Mouse (Mus musculus) MEL (cell line): ENCODE results near the gene Sik3. TPM values are rescaled to one million over a fixed set of nuclear protein-coding genes. Genes with fewer than 3 reads are reported as not detected.
A peak's percentile ranks its signal among the peaks of the same experiment; 100 is the strongest.

Source experiments
- DNase-seq: peaks from one replicate; pipeline ENCODE4 v3.0.0; 2011; ENCODE audit warnings: low read depth, low spot score
- H3K27ac ChIP-seq: 2 replicates; pipeline ENCODE4 v1.5.1; 2012; ENCODE audit warnings: low read depth, mild to moderate bottlenecking, control low read depth, low read length, moderate library complexity; ENCODE audit not compliant: control insufficient read depth
- H3K27me3 ChIP-seq, 2 experiments: fragments of 150-350 bp in 1 of 2; sonication (generic) in 1 of 2; 2 replicates each; pipeline ENCODE4 v1.6.1; 2012; ENCODE audit warnings: low read length in 2 of 2, mild to moderate bottlenecking in 2 of 2, improper control_type of control experiment in 1 of 2, moderate library complexity in 1 of 2; ENCODE audit not compliant: insufficient read depth in 2 of 2, control insufficient read depth in 1 of 2
- H3K36me3 ChIP-seq, 2 experiments: 2 replicates each; pipeline ENCODE4 v1.6.1; 2012 to 2014; ENCODE audit warnings: low read length in 2 of 2, improper control_type of control experiment in 1 of 2, inconsistent platforms in 1 of 2, mild to moderate bottlenecking in 1 of 2; ENCODE audit not compliant: insufficient read depth in 2 of 2, control insufficient read depth in 1 of 2
- H3K4me1 ChIP-seq, 2 experiments: fragments of 150-350 bp in 1 of 2; sonication (generic) in 1 of 2; 2 replicates each; pipeline ENCODE4 v1.6.1; 2012; ENCODE audit warnings: low read length in 2 of 2, improper control_type of control experiment in 1 of 2, mild to moderate bottlenecking in 1 of 2; ENCODE audit not compliant: insufficient read depth in 2 of 2, control insufficient read depth in 1 of 2
- H3K4me3 ChIP-seq, 2 experiments: fragments of 150-350 bp in 1 of 2; sonication (generic) in 1 of 2; 2 replicates each; pipeline ENCODE4 v1.5.1; 2012; ENCODE audit warnings: low read depth in 2 of 2, low read length in 2 of 2, mild to moderate bottlenecking in 2 of 2, moderate library complexity in 2 of 2, control low read depth in 1 of 2, improper control_type of control experiment in 1 of 2; ENCODE audit not compliant: control insufficient read depth in 1 of 2, insufficient read depth in 1 of 2
- H3K79me2 ChIP-seq: 2 replicates; pipeline ENCODE4 v1.6.1; 2012; ENCODE audit warnings: mild to moderate bottlenecking, low read length, moderate library complexity; ENCODE audit not compliant: control insufficient read depth, poor library complexity, insufficient read depth
- H3K9ac ChIP-seq: 2 replicates; pipeline ENCODE4 v1.6.1; 2012; ENCODE audit warnings: low read depth, mild to moderate bottlenecking, control low read depth, low read length, moderate library complexity; ENCODE audit not compliant: control insufficient read depth, poor library complexity, severe bottlenecking
- H3K9me3 ChIP-seq: fragments of 150-350 bp; sonication (generic); replicated peaks from 2 replicates; pipeline ENCODE4 v1.6.1; 2012; ENCODE audit warnings: mild to moderate bottlenecking, low read length, improper control_type of control experiment, moderate library complexity; ENCODE audit not compliant: insufficient read depth
- BHLHE40 ChIP-seq: IDR thresholded peaks from 2 replicates; pipeline ENCODE4 v1.6.1; 2012; ENCODE audit warnings: low read depth, mild to moderate bottlenecking, inconsistent platforms, low read length, improper control_type of control experiment, borderline replicate concordance
- CHD2 ChIP-seq: IDR thresholded peaks from 2 replicates; pipeline ENCODE4 v1.6.1; 2011; ENCODE audit warnings: low read length, improper control_type of control experiment
- CTCF ChIP-seq, 3 experiments: IDR thresholded peaks in 2 of 3; conservative IDR thresholded peaks in 1 of 3; 2 replicates each; pipeline ENCODE4 v1.5.1; 2011 to 2012; ENCODE audit warnings: low read length in 3 of 3, low read depth in 2 of 3, mild to moderate bottlenecking in 2 of 3, improper control_type of control experiment in 1 of 3, inconsistent platforms in 1 of 3, mixed read lengths in 1 of 3, moderate library complexity in 1 of 3; ENCODE audit not compliant: control insufficient read depth in 1 of 3, insufficient read depth in 1 of 3, poor library complexity in 1 of 3, severe bottlenecking in 1 of 3
- EP300 ChIP-seq, 2 experiments: IDR thresholded peaks; 2 replicates each; pipeline ENCODE4 v1.6.1; 2011; ENCODE audit warnings: improper control_type of control experiment in 2 of 2, low read length in 2 of 2, low read depth in 1 of 2, mild to moderate bottlenecking in 1 of 2
- ETS1 ChIP-seq: IDR thresholded peaks from 2 replicates; pipeline ENCODE4 v1.6.1; 2012; ENCODE audit warnings: low read depth, mild to moderate bottlenecking, inconsistent platforms, low read length, improper control_type of control experiment, moderate library complexity
- GATA1 ChIP-seq: IDR thresholded peaks from 2 replicates; pipeline ENCODE4 v1.6.1; 2011; ENCODE audit warnings: low read depth, low read length, improper control_type of control experiment
- HCFC1 ChIP-seq: IDR thresholded peaks from 2 replicates; pipeline ENCODE4 v1.6.1; 2012; ENCODE audit warnings: low read depth, mild to moderate bottlenecking, inconsistent platforms, low read length, improper control_type of control experiment, moderate library complexity
- JUND ChIP-seq: IDR thresholded peaks from 2 replicates; pipeline ENCODE4 v1.6.1; 2011; ENCODE audit warnings: low read depth, mild to moderate bottlenecking, improper control_type of control experiment, low read length
- MAFK ChIP-seq: IDR thresholded peaks from 2 replicates; pipeline ENCODE4 v1.6.1; 2011; ENCODE audit warnings: low read depth, mild to moderate bottlenecking, low read length, improper control_type of control experiment, borderline replicate concordance
- MAX ChIP-seq: IDR thresholded peaks from 2 replicates; pipeline ENCODE4 v1.6.1; 2011; ENCODE audit warnings: low read length, improper control_type of control experiment
- MAZ ChIP-seq: IDR thresholded peaks from 2 replicates; pipeline ENCODE4 v1.6.1; 2012; ENCODE audit warnings: low read depth, mild to moderate bottlenecking, inconsistent platforms, low read length, improper control_type of control experiment
- MXI1 ChIP-seq: IDR thresholded peaks from 2 replicates; pipeline ENCODE4 v1.6.1; 2011; ENCODE audit warnings: mild to moderate bottlenecking, low read depth, low read length, improper control_type of control experiment
- MYC ChIP-seq: IDR thresholded peaks from 2 replicates; pipeline ENCODE4 v1.6.1; 2011; ENCODE audit warnings: low read depth, mild to moderate bottlenecking, low read length, improper control_type of control experiment, moderate library complexity
- NELFE ChIP-seq: IDR thresholded peaks from 2 replicates; pipeline ENCODE4 v1.6.1; 2011; ENCODE audit warnings: low read depth, low read length, improper control_type of control experiment
- POLR2A ChIP-seq, 2 experiments: IDR thresholded peaks; 2 replicates each; pipeline ENCODE4 v1.6.1; 2011 to 2012; ENCODE audit warnings: low read length in 2 of 2, mild to moderate bottlenecking in 2 of 2, control low read depth in 1 of 2, improper control_type of control experiment in 1 of 2, low read depth in 1 of 2, moderate library complexity in 1 of 2; ENCODE audit not compliant: control insufficient read depth in 1 of 2, insufficient read depth in 1 of 2, poor library complexity in 1 of 2
- RCOR1 ChIP-seq: IDR thresholded peaks from 2 replicates; pipeline ENCODE4 v1.6.1; 2012; ENCODE audit warnings: low read depth, mild to moderate bottlenecking, inconsistent platforms, low read length, improper control_type of control experiment
- SIN3A ChIP-seq: IDR thresholded peaks from 2 replicates; pipeline ENCODE4 v1.6.1; 2012; ENCODE audit warnings: low read length, improper control_type of control experiment, inconsistent platforms
- SMC3 ChIP-seq: IDR thresholded peaks from 2 replicates; pipeline ENCODE4 v1.6.1; 2011; ENCODE audit warnings: low read depth, low read length, improper control_type of control experiment
- TAL1 ChIP-seq: IDR thresholded peaks from 2 replicates; pipeline ENCODE4 v1.6.1; 2012; ENCODE audit warnings: mild to moderate bottlenecking, inconsistent platforms, low read length, moderate library complexity, mixed read lengths
- TCF12 ChIP-seq: IDR thresholded peaks from 2 replicates; pipeline ENCODE4 v1.6.1; 2014; ENCODE audit warnings: low read depth, mild to moderate bottlenecking, inconsistent platforms, low read length, improper control_type of control experiment, moderate library complexity
- USF1 ChIP-seq: IDR thresholded peaks from 2 replicates; pipeline ENCODE4 v1.6.1; 2014; ENCODE audit warnings: low read depth, mild to moderate bottlenecking, inconsistent platforms, low read length, improper control_type of control experiment, moderate library complexity
- USF2 ChIP-seq, 2 experiments: IDR thresholded peaks; 2 replicates each; pipeline ENCODE4 v1.6.1; 2011 to 2012; ENCODE audit warnings: improper control_type of control experiment in 2 of 2, low read length in 2 of 2, borderline replicate concordance in 1 of 2, inconsistent platforms in 1 of 2, low read depth in 1 of 2, mild to moderate bottlenecking in 1 of 2; ENCODE audit not compliant: insufficient read depth in 1 of 2
- ZNF384 ChIP-seq: IDR thresholded peaks from 2 replicates; pipeline ENCODE4 v1.6.1; 2012; ENCODE audit warnings: low read depth, mild to moderate bottlenecking, inconsistent platforms, low read length, improper control_type of control experiment
- polyA plus RNA-seq, 2 experiments: library from polyadenylated mRNA; stranded (reverse) in 1 of 2; unstranded in 1 of 2; fragments of >175 nt in 1 of 2; fragments of >200 nt in 1 of 2; gene quantifications; 2 replicates each; pipeline versions ENCODE4 v1.2.1 to v1.2.4; 2012; ENCODE audit warnings: low replicate concordance in 2 of 2, low read depth in 1 of 2; ENCODE audit not compliant: insufficient read length in 2 of 2, insufficient read depth in 1 of 2, missing spikeins in 1 of 2
- total RNA-seq: library from RNA; depleted of rRNA; stranded (reverse); fragments of 300-350 nt; gene quantifications from 2 replicates; pipeline ENCODE4 v1.2.3, GENCODE M21; 2012

Sik3 gene
- total and polyA plus RNA-seq, 3 experiments, result 78.7 to 111 TPM; not detected in 1

DNA sequence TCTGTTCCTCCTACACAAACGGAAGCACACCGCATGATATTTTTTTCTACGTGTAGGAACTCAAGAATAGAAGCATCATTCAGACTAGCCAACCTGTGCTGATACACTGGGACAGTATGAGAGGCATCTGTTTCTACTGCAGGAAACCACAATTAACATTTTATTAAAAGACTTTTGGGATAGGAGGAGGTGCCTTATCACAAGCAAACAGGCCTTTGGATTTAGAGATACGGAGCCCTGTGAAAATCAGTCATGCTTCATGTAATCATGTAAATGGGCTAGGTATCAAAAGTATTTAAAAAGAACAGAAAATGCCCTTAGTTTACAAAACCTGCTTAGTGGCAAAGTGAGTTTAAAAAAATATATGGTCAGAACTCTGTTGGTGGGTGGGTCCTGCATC is 136.1 kb downstream of the Sik3 start:
- Histone ChIP-seq H3K9me3 (no peaks in the 10 kb centered on the region), H3K79me2 (peaks cover 15% of the 10 kb centered on the region), H3K4me3 (no peak overlapping the region), H3K4me1 (peaks cover 56 to 63% of the 10 kb centered on the region in 2 experiments), H3K27ac (peak overlapping the region; percentile 84), H3K9ac (no peak overlapping the region; the same call in 1 of the 2 replicates), H3K27me3 (no peaks in the 10 kb centered on the region), H3K36me3 (peaks cover under 1 to 71% of the 10 kb centered on the region in 2 experiments; a peak in 3 of 4 replicates)
- TF ChIP-seq TCF12, result peak; percentile 97
- TF ChIP-seq TAL1, result peak; percentile 89
- TF ChIP-seq HCFC1, result 0 out of 2 replicates have a peak, but pooled peaks have one; percentile 23
- TF ChIP-seq ZNF384, result peak; percentile 80
- TF ChIP-seq EP300 (IDR thresholded peaks at IDR 0.05; ENCODE audit: low read depth in 1 of 2, low read length in 2 of 2), result peak; percentile 92 to 93
- peak; percentile 97 for TF ChIP-seq GATA1
- TF ChIP-seq POLR2A (IDR thresholded peaks at IDR 0.05; ENCODE audit: control insufficient read depth in 1 of 2, insufficient read depth in 1 of 2, low read depth in 1 of 2, low read length in 2 of 2, poor library complexity in 1 of 2), result no peak
- peak; percentile 87 for TF ChIP-seq RCOR1
- TF ChIP-seq MYC, result peak; percentile 60; the same call in 1 of the 2 replicates
- no peak for TF ChIP-seq CHD2
- peak; percentile 71; the same call in 1 of the 2 replicates for TF ChIP-seq BHLHE40
- peak; percentile 80 for TF ChIP-seq SIN3A
- TF ChIP-seq CTCF (IDR thresholded peaks at IDR 0.05 in 2 of 3, conservative IDR thresholded peaks at IDR 0.05 in 1 of 3; ENCODE audit: control insufficient read depth in 1 of 3, insufficient read depth in 1 of 3, low read depth in 2 of 3, low read length in 3 of 3, poor library complexity in 1 of 3, severe bottlenecking in 1 of 3), result no peak
- no peak for TF ChIP-seq NELFE
- TF ChIP-seq ETS1, result peak; percentile 92
- TF ChIP-seq, all 39 proteins: peak for 11
- peak; percentile 87 for DNase-seq

DNA sequence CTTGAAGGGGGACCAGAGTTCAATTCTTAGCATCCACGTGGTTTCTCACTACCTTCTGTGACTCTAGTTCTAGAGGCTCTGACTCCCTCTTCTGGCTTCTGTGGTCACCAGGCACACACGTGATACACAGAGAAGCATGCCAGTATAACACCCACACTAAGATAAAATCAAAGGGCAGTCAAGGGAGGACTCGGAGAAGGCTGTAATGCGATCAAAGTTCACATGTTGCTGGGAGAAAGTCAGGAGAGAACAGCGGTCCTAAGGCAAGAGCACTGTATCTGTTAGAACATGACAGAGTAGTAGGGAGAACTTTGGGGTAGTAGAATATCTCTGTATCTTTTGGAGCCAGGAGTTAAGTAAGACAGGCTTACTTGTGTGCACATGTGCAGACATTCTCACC is 136.8 kb downstream of the Sik3 start:
- H3K9ac ChIP-seq, result peak overlapping the region; percentile 5; the same call in 1 of the 2 replicates
- peaks cover 0 to 76% of the 10 kb centered on the region in 2 experiments; a peak in 2 of 4 replicates for H3K36me3 ChIP-seq
- no peaks in the 10 kb centered on the region for H3K9me3 ChIP-seq
- H3K79me2 ChIP-seq, result peaks cover 15% of the 10 kb centered on the region
- peak; percentile 68 for DNase-seq
- TF ChIP-seq SMC3 (peak; percentile 25), MAZ (no peak), POLR2A (IDR thresholded peaks at IDR 0.05; ENCODE audit: control insufficient read depth in 1 of 2, insufficient read depth in 1 of 2, low read depth in 1 of 2, low read length in 2 of 2, poor library complexity in 1 of 2) (no peak; a peak in 1 of 4 replicates), MXI1 (peak; percentile 93), JUND (no peak), EP300 (IDR thresholded peaks at IDR 0.05; ENCODE audit: low read depth in 1 of 2, low read length in 2 of 2) (peak in 1 of 2 experiments; percentile 61; a peak in 1 of 4 replicates), USF2 (IDR thresholded peaks at IDR 0.05; ENCODE audit: borderline replicate concordance in 1 of 2, insufficient read depth in 1 of 2, low read depth in 1 of 2, low read length in 2 of 2) (peak in 1 of 2 experiments; percentile 56; a peak in 1 of 4 replicates), MAX (peak; percentile 93), RCOR1 (0 out of 2 replicates have a peak, but pooled peaks have one; percentile 13), TCF12 (0 out of 2 replicates have a peak, but pooled peaks have one; percentile 32), CTCF (IDR thresholded peaks at IDR 0.05 in 2 of 3, conservative IDR thresholded peaks at IDR 0.05 in 1 of 3; ENCODE audit: control insufficient read depth in 1 of 3, insufficient read depth in 1 of 3, low read depth in 2 of 3, low read length in 3 of 3, poor library complexity in 1 of 3, severe bottlenecking in 1 of 3) (peak in 1 of 3 experiments; percentile 22; a peak in 2 of 6 replicates), MYC (peak; percentile 85), MAFK (no peak), TAL1 (0 out of 2 replicates have a peak, but pooled peaks have one; percentile 19), USF1 (peak; percentile 86), BHLHE40 (peak; percentile 86), SIN3A (peak; percentile 37; the same call in 1 of the 2 replicates)
- H3K4me3 ChIP-seq, result no peak overlapping the region
- peaks cover 58 to 63% of the 10 kb centered on the region in 2 experiments for H3K4me1 ChIP-seq
- H3K27me3 ChIP-seq, result no peaks in the 10 kb centered on the region
- peak overlapping the region; percentile 84 for H3K27ac ChIP-seq
